Mouse (Mus musculus) small intestine, adult 10 weeks (tissue): Measurements from ENCODE around the gene Gm8237. TPM values are rescaled to one million over a fixed set of nuclear protein-coding genes. Genes with fewer than 3 reads are reported as not detected.

Experiments used
- polyA plus RNA-seq: library from polyadenylated mRNA; stranded (reverse); fragments of 350-450 nt; fragmentation: Illumina TruSeq; extraction: RNeasy Lipid Tissue Mini Kit (QIAGEN cat#74804); gene quantifications from one replicate; pipeline ENCODE4 v1.2.3, GENCODE M21; 2014; ENCODE audit warnings: low replicate concordance

The Gm8237 gene
- not detected for polyA plus RNA-seq

DNA sequence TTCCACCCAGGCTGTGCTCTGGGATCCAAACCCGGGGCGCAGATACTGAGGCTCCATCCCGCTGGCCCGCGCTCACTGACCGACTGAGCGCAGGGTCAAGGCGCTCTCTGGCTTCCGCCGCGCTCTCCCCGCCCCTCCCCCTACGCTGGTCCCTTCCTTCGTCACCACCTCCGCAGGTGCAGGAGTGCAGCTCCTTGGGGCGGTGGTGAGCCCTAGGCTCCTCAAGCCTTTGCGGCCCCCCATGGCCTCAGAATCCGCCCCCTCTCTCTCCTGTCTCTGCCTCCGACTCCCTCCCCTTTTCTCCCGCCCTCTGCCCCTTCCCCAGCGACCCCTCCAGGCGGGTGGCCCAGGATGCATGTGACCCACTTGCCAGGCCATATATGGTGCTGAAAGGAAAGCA is at the start of gene Gm8237:
TSS of gene Gm8237 (minus strand) at position 142 of the 400 bp plus-strand sequence.

DNA sequence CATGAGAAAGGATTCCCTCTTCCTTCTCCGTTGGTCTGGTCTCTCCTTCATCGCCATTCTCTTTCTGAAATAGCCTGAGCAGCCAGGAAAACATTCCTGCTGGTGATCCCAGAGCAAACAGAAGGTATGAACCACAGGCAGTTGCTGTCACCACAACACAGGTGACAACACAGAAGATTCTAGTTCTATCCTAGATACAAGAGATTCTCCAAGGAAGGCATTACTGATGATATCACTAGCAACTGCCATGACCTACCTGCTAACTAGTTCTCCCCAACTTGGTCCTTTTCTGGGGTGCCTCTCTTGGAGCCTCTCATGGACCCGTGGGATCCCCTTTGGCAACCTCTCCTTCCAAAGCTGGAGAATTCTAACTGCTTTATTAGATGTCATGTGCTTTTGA is 50.0 kb downstream of the Gm8237 start, which contains the start of gene Gm3424:
TSS of gene Gm3424 (minus strand) at position 101 of the 400 bp plus-strand sequence.

Other genes starting within 250 kb of the Gm8237 start
- not detected for gene Gm8265, start 247.4 kb downstream of the Gm8237 start, polyA plus RNA-seq
- not detected for gene Gm9603, start 192.9 kb downstream of the Gm8237 start, polyA plus RNA-seq
- gene Gm3373, start 138.8 kb downstream of the Gm8237 start, polyA plus RNA-seq: 0.52 TPM
- 0.48 TPM for gene Gm3383, start 72.4 kb downstream of the Gm8237 start, polyA plus RNA-seq
- not detected for gene Gm3424, start 50.1 kb downstream of the Gm8237 start, polyA plus RNA-seq
- 0.67 TPM for gene Gm3248, start 81.4 kb upstream of the Gm8237 start, polyA plus RNA-seq
- gene Gm3453, start 98.8 kb upstream of the Gm8237 start, polyA plus RNA-seq: not detected
- gene Gm6337, start 177.9 kb upstream of the Gm8237 start, polyA plus RNA-seq: not detected
- gene Gm8206, start 213.6 kb upstream of the Gm8237 start, polyA plus RNA-seq: 0.56 TPM
- 1.6 TPM for gene Gm3468, start 228.3 kb upstream of the Gm8237 start, polyA plus RNA-seq
- gene Gm3476, start 245.4 kb upstream of the Gm8237 start, polyA plus RNA-seq: not detected